Mouse (Mus musculus) MEL-GATA-1-ER (cell line): ENCODE measurements at regions not wholly inside any gene's neighbourhood (a gene's known extent, or its start where the extent isn't known, plus 50 kb on each side); places are given as distances from the start of the nearest gene placed in this dataset.

ENCODE experiments used
- DNase-seq: peaks from one replicate; pipeline ENCODE4 v3.0.0-alpha.2; 2012; ENCODE audit warnings: low read depth; ENCODE audit errors: extremely low read depth

DNA sequence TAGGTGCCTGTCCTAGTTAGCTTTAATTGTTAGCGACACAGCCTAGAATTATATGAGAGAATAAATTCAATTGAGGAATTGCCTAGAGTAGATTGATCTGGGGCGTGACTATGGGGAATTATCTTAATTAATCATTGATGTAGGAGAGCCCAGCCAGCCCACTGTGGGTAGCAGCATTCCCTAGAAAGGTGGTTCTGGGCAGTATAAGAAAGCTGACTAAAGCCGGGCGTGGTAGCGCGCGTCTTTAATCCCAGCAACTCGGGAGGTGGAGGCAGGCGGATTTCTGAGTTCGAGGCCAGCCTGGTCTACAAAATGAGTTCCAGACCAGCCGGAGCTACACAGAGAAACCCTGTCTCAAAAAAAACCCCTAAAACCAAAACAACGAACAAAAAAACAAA, 156.8 kb upstream of the Zfp618 start:
- DNase-seq, result no peak

DNA sequence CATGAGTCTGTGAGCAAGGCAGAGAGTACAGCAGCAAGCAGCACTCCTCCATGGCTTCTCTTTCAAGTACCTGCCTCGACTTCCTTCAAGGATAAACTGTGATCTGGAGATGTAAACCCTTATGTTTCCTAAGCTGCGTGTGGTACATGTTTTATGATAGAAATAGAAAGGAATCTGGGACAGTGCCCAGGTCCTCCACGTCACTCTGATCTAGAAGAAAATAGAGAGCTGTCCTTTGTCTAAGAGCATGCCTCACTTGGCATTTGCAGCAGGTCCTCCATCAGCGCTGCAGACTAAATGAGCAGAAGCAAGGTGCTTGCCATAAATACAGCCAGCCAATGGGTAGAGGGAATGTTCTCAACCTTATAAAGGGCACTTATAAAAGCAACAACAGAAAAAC, 156.3 kb upstream of the Zfp618 start:
- no peak for DNase-seq

DNA sequence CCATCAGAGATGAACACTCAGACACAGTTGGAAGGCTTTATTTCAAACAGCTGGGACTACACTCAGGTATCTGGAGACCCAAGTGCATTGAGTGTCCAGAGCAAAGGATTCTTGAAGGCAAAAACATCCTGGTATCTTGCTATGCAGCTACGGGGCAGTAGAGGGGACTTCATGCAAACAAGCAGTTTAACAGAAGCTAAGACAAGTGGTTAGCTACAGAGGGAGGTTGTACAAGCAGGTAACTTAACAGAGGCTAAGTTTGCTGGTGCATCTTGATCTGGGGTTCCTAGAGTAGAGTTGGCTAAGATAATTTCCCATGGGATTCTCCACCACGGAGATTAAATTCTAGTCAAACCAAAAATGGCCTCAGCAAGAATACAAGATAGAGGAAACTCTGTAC, 145.5 kb upstream of the Zfp618 start:
- no peak for DNase-seq

DNA sequence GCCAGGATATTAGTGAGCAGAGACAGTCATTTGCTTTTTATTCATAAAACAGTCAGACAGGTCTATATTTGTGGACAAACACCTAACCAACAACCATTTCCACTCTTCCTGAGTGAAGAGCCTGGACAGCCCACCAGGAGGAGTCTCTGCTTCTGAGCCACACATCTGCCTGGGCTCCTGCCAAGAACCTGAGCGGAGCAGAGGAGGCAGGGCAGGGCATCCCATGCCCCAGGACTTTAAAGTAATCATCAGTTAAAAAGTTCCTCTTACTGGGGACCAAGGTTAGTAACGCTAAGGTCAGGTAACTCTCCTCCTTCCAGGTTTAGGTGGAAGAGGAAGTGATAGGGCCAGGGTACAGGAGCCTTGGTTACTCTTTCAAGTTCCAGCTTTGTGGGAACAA, 144.1 kb upstream of the Zfp618 start:
- DNase-seq, result no peak

DNA sequence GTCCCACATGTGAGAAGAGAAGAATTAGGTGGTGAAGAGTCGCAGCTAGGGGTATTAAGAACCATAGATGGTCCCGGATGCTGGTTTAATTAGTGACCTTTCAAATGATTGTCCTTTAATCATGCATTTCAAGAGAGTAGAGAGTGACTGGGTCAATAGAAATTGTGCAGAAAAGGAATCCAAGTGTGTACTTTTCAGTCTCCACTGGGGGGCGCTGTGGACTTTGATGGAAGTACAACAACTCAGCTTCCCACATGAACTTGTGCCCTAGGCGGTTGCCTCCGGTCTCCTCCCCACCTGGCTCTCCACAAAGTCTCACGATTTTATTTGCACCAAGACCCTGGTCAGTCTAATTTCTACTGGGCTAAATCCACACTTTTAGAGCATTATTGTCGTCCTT, 142.8 kb upstream of the Zfp618 start:
- DNase-seq, result no peak

DNA sequence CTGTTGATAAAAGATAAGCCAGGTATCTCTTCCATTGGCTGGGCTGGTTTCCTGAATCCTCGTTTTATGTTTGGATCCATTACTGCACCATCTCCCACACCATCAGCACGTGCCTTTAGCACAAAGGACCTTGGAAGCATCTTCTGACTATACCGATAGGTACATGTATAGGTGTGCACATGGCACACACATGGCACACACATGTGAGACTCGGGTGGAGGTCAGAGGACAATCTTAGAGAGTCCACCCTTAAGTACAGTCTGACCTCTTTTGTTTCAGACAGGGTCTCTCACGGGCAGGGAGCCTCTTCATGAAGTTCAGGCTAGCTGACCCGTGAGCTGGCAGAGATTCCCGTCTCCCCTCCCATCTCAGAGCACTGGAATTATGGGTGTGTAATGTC, 142.3 kb upstream of the Zfp618 start:
- no peak for DNase-seq

DNA sequence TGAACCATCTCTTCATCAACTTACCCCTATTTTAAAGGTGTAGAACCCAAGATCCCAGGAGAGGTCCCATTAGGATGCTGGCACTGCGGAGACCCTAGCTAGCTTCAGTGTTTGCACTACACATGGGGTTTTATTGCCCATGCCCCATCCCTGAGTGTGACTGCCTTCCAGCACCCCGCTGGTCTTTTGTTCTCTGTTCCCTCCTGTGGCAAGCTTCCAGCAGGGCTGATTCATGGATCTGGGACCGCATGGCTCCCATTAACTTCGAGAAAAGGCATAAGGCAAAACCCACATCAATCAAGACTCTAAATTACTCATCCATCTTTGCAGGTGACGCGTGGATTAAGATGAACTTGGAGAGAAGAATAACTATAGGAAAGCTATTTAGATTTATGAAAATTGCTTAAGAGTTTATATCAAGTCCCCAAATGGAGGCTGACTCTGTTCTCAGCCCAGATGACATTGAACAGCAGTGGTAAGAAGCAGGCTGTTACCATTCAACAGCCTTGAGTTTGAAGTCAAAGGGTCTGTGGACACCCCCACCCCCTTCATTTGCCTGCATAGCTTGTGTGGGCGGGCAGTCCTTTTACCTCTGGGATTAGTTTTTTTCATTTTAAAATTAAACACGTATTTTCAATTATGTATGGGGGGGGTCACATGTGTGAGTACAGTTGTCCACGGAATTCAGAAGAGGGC, 141.7 kb upstream of the Zfp618 start:
- no peak for DNase-seq

DNA sequence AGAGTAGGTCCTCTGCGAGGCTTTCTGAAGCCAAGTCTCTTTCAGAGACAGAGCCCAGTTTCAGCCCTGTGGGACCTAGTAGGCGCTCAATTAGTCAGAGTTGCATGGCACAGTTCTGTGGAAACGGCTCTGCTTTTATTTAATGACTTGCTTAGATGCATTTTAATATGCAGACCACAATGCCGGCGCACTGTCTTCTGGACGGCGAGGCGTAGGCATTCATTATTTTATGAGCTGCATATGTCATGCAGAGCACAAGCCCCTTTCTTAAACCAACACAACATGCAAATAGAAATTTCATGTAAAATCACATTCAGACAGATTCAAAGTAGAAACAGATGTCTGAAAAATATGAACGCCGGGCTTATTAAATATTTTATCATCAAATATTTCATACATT, 140.8 kb upstream of the Zfp618 start:
- no peak for DNase-seq

DNA sequence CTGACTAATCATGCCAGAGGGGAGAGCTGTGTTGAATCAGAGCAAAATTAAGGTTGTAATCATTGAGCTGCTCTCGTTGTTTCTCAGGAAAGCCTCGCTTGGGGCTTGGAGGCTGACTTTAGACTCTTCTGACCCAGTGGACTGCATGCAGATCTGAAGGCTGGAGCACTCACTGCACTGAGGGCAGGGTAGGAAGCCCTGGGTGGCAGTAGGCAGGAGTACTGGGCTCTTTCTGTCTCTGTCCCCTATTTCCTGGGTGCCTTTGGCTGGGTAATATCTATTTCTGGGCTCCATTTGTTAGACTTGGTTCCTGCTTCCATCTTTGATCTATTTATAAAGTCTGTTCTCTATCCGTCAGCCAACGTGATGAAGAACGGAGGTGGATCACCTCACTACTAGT, 140.1 kb upstream of the Zfp618 start:
- DNase-seq, result no peak

DNA sequence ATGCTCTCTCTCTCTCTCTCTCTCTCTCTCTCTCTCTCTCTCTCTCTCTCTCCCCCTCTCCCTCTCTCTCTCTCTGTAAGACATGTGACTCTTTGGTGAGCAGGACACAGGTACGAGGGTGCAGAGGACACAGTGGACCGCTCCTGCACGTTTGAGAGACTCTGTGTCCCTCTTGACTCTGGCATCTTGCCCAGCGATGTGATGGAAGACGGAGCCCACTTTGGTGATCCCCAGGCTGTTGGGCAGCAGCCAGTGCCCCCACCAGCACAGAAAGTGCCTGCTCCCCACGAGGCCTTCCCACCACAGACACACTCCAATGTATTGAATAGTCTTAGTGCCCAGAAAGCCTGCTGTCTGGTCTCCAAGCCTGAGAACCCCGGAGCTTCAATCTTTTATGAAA, 136.4 kb upstream of the Zfp618 start:
- no peak for DNase-seq

DNA sequence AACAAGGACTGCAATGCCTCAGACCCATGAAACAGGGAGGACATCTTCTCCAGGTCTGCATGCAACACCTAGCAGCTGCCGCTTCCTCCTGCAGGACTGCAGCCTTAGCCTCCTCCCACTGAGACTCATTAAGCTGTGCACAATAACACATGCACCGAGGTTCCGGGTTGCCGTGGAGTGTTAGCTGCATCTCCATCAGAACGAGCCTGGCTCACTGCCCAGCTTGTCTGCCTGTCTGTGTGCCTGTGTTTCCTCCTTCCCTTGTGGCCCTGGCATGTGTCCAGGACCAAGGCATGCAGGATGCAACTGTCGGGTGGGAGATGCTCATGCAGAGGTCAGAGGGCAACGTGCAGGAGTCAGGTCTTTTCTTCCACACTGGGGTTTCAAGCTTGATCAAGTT, 131.4 kb upstream of the Zfp618 start:
- DNase-seq, result no peak

DNA sequence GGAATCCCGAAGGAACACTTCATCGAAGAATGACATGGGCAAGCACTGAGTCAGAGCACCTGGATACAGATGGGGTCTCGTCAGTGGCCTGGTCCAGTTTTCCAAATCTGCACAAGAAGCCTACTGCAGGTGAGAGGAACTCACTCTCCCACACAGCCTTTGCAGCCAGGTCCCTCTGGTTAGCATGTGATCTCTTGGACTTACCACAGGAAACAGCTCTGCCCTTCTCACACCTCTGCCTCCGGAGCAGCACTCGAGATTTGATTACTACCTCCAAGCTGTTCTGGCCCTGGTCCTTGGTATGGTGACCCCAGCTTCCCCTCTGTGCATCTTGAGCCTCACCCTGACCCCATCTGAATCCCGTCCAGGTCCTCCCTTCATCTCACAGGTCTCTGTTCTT, 128.5 kb upstream of the Zfp618 start:
- DNase-seq, result no peak

DNA sequence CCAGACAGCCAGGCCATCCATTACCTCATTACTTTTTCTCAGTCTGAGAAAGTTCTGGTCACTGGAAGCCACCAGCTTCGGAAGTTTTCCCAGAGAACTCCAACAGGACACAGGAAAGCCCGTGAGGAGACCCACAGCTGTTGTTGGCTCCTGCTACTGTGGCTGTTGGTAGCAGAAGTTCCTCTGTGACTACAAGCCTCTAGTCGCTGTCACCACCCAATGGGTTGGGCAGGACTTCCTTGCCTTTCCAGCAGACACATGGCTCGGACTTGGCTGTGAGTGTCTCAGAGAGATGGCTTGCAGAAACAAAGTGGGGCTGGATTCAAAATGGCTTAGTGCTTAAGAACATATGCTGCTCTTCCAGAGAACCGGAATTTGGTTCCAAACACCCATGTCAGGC, 114.8 kb upstream of the Zfp618 start:
- no peak for DNase-seq

DNA sequence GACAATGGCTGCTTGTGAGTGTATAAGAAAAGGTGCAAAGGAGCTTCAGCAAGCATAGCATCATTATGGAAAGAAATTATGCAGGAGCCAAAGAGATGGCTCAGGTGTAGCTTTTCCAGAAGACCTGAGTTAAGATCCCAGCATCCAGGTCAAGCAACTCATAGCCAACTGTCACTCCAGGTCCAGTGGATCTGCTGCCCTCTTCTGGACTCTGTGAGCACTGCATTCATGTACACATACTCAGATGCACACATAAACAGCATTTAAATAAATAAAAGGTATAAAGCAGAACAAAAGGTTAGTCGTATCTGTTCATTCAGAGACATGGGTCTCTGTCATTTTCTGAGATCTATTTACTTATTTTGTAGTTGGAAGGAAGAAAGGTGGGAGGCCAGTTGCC, 112.0 kb upstream of the Zfp618 start:
- no peak for DNase-seq

DNA sequence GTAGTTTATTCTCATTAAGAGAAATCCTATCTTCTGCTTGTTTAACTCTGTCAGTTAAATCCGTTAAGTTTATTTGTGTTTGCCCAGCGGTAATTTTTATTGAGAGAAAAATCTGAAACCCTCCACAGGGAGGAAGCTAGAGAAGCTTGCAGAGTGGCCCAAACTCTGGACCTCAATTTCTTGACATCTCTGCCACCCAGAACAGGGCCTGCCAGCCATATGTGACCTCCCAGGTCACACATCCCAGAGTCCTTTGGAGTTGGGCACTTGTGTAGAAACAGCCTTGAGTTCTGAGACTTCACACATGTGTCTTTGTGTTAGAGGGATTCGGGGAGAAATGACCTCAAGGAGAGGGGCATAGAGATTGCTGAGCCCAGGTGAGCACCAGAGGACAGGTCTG, 109.0 kb upstream of the Zfp618 start:
- no peak for DNase-seq

DNA sequence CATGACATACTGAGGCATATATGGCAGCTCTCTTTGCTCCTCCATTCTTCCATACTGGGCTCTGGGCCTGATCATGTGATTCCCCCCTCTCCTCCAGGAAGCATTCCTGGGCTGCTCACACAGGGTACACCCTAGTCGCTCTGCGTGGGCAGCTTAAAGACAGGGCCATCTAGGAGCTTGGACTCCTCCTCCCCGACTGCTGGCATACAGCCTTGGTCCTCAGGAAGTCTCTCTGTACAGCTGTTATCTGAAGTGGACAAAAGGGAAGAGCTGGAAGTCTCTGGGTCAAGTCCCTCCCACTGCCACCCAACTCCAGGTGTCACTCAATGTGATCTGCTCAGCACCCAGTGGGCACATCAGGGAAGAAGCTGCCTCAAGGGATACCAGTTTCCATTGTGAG, 102.6 kb upstream of the Zfp618 start:
- DNase-seq, result no peak

DNA sequence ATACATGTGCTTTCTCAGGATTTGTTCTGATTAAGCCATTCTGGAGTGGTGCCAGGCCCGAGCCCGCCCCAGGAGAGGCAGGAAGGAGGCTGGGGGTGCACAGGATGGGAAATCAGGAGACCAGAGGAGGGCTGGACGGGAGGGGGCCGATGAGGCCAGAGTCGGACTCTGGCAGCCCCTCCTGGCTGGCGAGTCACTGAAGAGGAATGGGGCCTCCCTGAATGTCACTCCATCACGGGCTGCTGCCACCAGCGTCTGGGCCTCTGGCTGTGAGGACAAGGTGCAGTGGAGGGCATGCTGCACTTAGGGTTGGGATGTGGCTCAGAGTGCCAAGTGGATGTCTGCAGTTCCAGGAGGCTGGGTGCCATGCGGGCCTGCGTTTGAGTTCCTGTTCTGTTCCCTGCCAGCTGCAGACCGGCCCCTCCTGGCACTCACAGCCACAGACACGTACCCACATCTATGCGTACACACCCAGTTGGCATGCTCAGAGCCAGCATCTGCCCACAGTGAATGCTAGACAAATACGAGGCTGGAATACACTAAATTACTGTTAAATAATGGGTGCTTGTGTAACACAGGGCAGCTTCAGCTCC, 94.9 kb upstream of the Zfp618 start:
- DNase-seq, result no peak

DNA sequence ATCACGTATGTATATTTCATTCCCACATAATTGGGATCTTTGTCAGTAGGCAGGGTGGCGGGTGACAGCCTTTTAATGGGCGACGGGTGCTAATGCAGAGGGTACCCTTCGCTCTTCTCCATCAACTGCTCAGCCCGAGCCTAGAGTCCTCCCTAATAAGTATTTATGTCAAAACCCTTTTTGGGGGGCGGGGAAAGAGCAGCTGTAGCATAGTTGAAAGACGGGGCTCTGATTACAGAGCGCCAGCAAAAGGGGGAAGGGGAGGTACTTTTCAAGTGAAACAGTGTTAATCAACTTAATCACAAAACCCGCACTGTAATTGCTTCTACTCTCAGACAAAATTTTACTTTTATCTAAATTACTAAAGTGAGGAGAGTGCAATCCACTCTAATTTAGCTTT, 92.8 kb upstream of the Zfp618 start:
- no peak for DNase-seq

DNA sequence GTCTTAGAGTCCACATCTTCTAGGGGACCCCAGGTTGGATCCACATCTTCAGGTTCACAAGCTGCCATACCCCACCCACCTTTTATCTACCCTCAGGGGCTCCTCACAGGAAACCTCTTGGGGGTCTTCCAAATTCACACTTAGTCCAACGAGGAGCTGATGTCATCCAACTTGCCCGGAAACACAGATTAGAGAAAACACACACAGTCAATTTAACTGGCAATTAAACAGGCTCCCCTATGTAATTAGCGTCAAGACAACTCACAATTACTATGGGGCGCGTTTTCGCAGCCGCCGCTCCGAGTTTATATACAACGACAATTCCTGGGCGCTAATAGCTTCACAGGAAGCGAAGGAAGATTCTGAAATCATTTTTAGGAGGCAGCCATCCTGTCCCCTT, 91.4 kb upstream of the Zfp618 start:
- DNase-seq, result no peak

DNA sequence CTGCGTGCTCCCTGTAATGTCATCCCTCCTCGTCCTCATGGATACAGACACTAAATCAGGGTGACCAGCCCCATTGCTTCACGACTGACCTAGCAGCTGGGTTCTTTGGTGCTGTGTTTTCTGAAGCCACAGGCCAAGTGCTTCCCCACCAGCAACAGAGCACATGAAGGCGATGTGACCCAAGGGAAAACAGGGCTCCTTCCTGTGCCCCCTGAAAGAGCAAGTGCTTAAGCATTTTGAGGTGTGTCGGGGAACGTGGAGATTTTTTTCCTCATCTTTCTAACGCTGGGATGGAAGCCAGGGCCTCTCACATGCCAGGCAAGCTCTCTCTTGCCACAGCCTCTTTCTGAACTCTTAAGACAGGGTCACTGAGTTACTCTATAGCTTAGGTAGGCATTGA, 87.3 kb upstream of the Zfp618 start:
- DNase-seq, result no peak

DNA sequence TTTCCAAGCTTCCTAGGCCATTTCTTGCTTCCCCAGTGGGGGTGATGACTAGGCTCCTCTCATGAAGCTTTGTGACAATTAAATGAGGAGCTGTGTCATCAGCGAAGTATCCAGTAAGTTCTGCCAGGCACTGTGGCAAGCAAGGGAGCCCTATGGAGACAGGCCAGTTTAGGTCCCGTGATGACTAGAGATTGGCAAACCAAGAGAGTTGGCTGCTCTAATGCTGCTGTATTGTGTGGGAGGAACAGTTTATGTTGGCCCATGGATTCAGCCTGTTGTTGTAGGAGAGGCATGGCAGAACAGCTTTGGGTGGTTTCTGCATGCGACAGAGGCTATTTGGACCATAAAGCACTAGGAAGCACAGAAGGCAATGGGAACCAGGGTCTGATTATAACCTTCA, 86.4 kb upstream of the Zfp618 start:
- DNase-seq, result no peak

DNA sequence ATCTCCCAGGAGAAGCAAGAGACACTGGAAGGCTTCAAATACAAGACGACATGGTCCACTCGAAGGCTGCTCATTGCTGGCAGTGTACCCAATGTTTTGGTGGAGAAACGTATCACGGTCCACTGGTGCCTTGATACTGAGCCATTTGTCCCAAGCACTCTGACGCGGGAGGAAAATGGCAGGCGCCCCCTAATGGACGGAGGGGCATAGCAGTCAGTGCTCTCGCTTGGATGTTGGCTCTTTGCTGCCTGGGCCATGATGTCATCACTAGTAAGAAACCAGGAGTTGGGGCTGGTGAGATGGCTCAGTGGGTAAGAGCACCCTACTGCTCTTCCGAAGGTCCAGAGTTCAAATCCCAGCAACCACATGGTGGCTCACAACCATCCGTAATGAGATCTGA, 83.5 kb upstream of the Zfp618 start:
- DNase-seq, result no peak

DNA sequence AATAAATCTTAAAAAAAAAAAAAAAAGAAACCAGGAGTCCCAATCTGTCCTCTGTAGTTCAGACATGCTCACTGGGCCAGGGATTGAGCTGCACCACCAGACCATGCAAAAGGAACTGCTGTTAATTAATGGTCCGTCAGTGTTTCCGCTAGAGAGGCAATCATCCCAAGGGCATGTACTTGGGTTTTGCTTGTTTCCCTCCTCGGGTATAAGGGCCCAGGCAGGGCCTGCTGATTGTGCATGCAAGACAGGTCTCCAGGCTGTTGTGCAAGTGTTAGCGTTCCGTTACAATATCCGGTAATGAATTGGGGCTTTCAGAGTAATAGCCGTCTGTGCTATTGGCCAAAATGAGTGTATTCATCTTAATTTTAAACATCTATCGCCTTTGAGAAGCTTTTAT, 83.1 kb upstream of the Zfp618 start:
- DNase-seq, result no peak

DNA sequence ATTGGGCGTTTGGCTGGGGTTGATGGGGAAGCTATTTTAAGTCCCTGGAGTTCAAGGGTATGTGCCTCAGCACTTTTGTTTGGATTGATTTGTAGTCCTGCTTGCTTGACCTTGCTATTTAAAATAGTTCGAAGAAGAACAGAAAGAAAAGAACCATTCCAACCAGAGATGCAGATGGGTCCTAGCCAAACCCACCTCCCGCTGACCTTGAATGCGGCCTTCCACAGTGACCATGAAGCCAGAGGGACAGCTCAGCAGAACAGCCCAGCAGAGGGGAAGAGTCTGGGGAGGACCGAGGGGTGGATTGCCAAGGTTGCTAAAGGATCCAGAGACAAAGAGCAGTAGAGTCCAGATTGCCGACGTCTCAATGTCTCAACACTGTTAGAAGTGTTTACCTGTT, 76.6 kb upstream of the Zfp618 start:
- DNase-seq, result no peak
